Mouse (Mus musculus) kidney, adult 9 months (tissue): ENCODE measurements at regions not wholly inside any gene's neighbourhood (a gene's known extent, or its start where the extent isn't known, plus 50 kb on each side); places are given as distances from the start of the nearest gene placed in this dataset.
A peak's percentile ranks its signal among the peaks of the same experiment; 100 is the strongest.

Experiments
- DNase-seq: peaks from one replicate; pipeline ENCODE4 v3.0.0; 2022

GRCm38 (mm10) chr13:107688972-107689371 lies 355.3 kb upstream of the Smim15 start:
- peak; percentile 19 for DNase-seq

GRCm38 (mm10) chr13:107685231-107685630 lies 359.0 kb upstream of the Smim15 start:
- no peak for DNase-seq

- DNase-seq: no peak
Measured at GRCm38 (mm10) chr13:107683909-107684308, 360.3 kb upstream of the Smim15 start.

GRCm38 (mm10) chr13:107681719-107682118 lies 362.5 kb upstream of the Smim15 start:
- DNase-seq: no peak

GRCm38 (mm10) chr13:107678860-107679259 lies 365.4 kb upstream of the Smim15 start:
- no peak for DNase-seq

- no peak for DNase-seq
Measured at GRCm38 (mm10) chr13:107677091-107677470, 367.2 kb upstream of the Smim15 start.

GRCm38 (mm10) chr13:107676310-107677090 lies 367.7 kb upstream of the Smim15 start:
- DNase-seq: peak; percentile 70

GRCm38 (mm10) chr13:107672166-107672565 lies 372.1 kb upstream of the Smim15 start:
- DNase-seq: no peak

GRCm38 (mm10) chr13:107668509-107668908 lies 375.7 kb upstream of the Smim15 start:
- DNase-seq: no peak

GRCm38 (mm10) chr13:107665775-107666174 lies 378.5 kb upstream of the Smim15 start:
- DNase-seq: no peak

GRCm38 (mm10) chr13:107664197-107664596 lies 380.0 kb upstream of the Smim15 start:
- DNase-seq: no peak

GRCm38 (mm10) chr13:107663745-107664144 lies 380.5 kb upstream of the Smim15 start:
- DNase-seq: no peak

GRCm38 (mm10) chr13:107661414-107661813 lies 382.8 kb upstream of the Smim15 start:
- no peak for DNase-seq

- DNase-seq: peak; percentile 46
Measured at GRCm38 (mm10) chr13:107645865-107646645, 398.2 kb upstream of the Smim15 start.

GRCm38 (mm10) chr13:107645121-107645864 lies 399.0 kb upstream of the Smim15 start:
- no peak for DNase-seq

- no peak for DNase-seq
Measured at GRCm38 (mm10) chr13:107644705-107645104, 399.5 kb upstream of the Smim15 start.

GRCm38 (mm10) chr13:107641926-107642657 lies 402.2 kb upstream of the Smim15 start:
- DNase-seq: peak; percentile 59

GRCm38 (mm10) chr13:107639620-107640019 lies 404.6 kb upstream of the Smim15 start:
- DNase-seq: peak; percentile 67

GRCm38 (mm10) chr13:107637269-107637668 lies 407.0 kb upstream of the Smim15 start:
- no peak for DNase-seq

GRCm38 (mm10) chr13:107635114-107635513 lies 409.1 kb upstream of the Smim15 start:
- DNase-seq: no peak

- no peak for DNase-seq
Measured at GRCm38 (mm10) chr13:107627073-107627472, 417.2 kb upstream of the Smim15 start.

GRCm38 (mm10) chr13:107626670-107627069 lies 417.6 kb upstream of the Smim15 start:
- no peak for DNase-seq

GRCm38 (mm10) chr13:107621337-107621736 lies 422.9 kb upstream of the Smim15 start:
- no peak for DNase-seq
